Mouse (Mus musculus): ENCODE results near the gene Arfgef3.
"Not testable (repeated sequence)": the region's sequence is repeated elsewhere in the genome, so short reads cannot be mapped to it uniquely, and the experiment has no call there.

GRCm38 (mm10) chr10:18604827-18605535, 138.8 kb downstream of the Arfgef3 start:
- TF ChIP-seq EP300, CTCF (IDR thresholded peaks at IDR 0.05; ENCODE audit: low read depth): not testable (repeated sequence)
